Mouse (Mus musculus): ENCODE results near the gene Hadh.

Gene Hadh

GRCm38 (mm10) chr3:131271157-131271556, 744 bp downstream of the Hadh start:
- DNase-seq (ENCODE audit: low read depth) = peak; percentile 88

DNA sequence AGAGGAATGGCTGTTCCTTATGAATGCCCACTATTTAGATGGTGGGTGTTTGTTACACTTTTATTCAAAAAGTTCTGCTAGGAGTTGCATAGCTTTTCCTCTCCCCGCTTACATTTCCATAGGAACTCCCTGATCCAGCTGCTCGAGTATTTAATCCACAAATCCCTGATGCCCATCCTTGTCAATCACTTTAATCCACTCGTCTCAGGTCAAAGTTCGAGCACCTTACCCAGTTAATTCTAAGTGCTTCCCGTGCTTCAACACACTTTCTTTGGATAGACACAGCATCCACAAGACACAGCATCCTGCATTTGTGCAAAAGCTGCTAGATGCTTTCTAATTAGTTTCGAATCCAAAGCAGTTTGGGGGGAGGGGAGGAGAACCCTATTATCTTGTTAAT, 1.5 kb downstream of the Hadh start:
- no peak for DNase-seq (ENCODE audit: low read depth)

DNA sequence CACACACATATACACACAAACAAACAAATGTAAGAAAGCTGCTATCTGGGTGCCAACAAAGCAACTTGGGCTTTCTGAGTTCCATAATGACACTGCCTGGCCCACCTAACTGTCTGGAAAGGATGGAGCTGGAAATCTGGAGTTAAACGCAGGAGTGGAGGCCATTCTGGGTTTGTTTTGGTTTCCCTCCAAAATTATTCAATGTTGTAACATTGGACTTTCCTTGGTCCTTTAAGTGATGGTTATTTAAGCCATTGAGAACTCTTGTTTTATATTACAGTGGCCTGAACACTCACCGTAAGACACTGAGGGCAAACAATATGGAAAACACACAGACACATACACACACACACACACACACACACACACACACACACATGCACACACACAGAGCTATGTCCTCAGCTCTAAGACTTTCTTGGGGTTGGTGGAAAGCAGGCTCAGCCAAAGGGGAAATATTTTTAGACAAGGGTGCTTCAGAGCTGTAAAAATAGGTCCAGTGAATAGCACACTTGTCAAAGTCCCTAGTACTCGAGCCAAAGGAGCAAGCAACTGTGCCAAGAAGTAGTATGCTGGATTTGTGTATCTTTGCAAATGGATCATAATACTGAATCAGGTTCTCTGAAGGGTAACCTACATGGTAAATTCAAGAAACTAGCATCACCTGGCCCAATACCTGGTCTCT, 5.4 kb downstream of the Hadh start:
- no peak for DNase-seq (ENCODE audit: low read depth)

- no peak for DNase-seq (ENCODE audit: low read depth)
These were observed 6.4 kb downstream of the Hadh start for GRCm38 (mm10) chr3:131265516-131265915.

- no peak for DNase-seq (ENCODE audit: low read depth)
These were observed 8.0 kb downstream of the Hadh start for GRCm38 (mm10) chr3:131263766-131264486.

GRCm38 (mm10) chr3:131260418-131260817, 11.5 kb downstream of the Hadh start:
- DNase-seq (ENCODE audit: low read depth) = no peak

- DNase-seq (ENCODE audit: low read depth) = no peak
These were observed 12.4 kb downstream of the Hadh start for GRCm38 (mm10) chr3:131259392-131259965.

DNA sequence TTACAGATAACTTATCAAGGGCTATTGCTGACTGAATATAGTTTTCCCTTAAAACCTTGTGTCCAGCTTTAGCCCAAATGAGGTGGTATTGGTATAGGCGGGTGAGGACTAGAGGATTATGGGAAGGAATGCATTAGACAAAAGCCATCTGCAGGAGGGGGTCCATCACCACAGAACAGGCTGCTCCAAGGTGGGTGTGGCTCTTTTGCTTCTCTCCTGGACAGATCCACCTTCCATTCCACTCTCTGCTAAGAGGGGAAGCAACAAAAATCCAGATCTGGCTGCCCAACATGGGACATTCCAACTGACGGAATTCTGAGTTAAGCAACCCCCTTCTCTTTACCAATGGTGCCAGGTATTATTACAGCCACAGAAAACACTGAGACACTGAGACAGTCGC, 13.0 kb downstream of the Hadh start:
- no peak for DNase-seq (ENCODE audit: low read depth)

- no peak for DNase-seq (ENCODE audit: low read depth)
These were observed 16.4 kb downstream of the Hadh start for GRCm38 (mm10) chr3:131255399-131255981.

DNA sequence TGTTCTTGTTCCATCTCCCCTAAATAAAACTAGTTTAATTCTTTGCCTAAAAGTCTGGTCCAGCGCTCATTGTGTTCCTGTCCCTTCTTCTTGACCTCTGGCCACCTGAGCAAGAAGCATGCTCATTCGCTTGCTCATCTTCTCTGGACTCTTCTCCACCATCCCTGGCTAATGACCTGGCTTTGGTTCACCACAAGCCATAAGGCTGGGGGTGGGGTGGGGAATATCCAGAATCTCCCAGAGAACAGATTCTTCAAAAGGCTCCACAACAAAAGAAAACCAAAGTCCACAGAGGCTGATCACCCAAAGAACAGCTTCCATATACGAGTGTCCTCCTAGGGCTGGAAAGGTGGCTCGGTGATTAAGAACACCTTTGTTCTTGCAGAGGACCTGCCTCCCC, 16.9 kb downstream of the Hadh start:
- no peak for DNase-seq (ENCODE audit: low read depth)

DNA sequence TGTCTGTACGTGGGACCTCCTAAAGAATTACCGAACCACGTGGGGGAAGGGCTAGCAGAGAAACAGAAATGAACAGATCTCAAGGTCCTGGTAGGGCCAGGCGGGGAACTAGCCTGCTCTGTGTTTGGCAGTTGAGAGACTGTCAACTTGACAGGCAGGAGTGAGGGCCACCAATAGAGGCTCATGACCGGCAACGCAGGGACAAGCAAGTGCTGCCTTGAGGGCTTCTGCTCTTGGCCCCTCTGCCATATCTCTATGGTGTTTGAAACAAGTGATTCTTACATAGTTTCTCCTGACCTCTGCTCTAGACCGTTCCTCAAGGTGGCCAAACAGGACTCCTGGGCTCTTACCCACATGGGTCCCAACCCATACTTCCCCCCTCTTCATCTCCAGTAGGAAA, 20.3 kb downstream of the Hadh start:
- DNase-seq (ENCODE audit: low read depth) = no peak

- no peak for DNase-seq (ENCODE audit: low read depth)
These were observed 20.9 kb downstream of the Hadh start for GRCm38 (mm10) chr3:131250978-131251377.

DNA sequence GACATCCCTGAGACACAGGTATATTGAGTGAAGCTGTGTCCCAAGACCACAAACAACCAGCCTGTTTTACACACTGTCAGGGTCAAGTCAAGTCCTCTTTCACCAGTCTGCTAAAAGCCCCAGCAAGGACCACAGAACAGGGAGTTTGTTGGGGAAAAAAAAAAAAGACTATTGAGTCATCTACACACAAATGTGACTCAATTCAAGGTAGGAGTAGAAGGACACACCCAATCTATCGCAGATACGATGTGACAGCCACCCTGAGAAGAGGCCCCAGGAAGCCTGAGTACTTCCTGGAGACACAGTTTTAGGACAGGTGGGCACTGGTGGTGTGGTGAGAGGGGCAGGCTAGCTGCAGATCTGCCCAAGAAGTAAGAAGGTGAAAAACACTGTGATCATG, 21.6 kb downstream of the Hadh start:
- DNase-seq (ENCODE audit: low read depth) = peak; percentile 36

GRCm38 (mm10) chr3:131248444-131248843, 23.5 kb downstream of the Hadh start:
- no peak for DNase-seq (ENCODE audit: low read depth)

DNA sequence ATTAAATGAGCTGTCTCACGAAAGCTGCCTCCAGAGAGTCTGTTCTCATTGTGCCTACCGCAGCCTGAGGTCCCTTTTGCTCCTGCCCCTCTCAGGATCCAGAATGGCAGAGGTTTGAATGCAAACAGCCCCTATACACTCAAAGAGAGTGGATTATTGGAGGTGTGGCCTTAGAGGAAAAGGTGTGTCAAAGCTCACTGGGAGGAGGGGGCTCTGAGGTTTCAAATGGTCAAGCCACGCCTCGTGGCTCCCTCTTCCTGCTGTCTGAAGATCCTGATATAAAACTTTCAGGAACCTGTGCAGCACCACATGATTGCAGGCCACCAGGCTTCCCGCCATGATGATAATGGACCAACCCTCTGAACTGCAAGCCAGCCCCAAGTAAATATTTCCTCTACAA, 24.1 kb downstream of the Hadh start:
- peak; percentile 20 for DNase-seq (ENCODE audit: low read depth)

GRCm38 (mm10) chr3:131247447-131247846, 24.5 kb downstream of the Hadh start:
- DNase-seq (ENCODE audit: low read depth) = no peak

DNA sequence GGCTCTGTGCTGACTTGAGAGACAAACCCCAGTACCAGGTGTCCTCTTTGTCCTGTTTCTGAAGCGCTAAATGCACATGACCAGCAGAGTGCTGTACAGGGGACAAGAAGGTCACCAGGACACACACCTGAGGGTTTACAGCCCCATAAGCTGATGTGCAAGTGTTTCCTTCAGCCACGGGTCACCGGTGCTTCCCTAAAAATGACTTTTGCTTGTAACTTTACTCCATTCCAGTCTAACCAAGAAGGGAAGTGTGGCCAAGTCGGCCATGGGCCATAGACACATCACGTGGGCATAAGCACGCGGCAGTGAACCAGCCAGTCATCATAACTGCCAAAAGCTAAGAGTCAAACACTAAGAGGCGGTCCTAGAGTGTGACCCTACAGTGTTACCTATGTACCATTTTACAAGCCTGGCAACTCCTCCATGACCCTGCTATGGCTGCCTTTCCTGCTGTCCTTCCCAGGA, 25.3 kb downstream of the Hadh start:
- no peak for DNase-seq (ENCODE audit: low read depth)

GRCm38 (mm10) chr3:131245766-131246578, 25.9 kb downstream of the Hadh start:
- peak; percentile 67 for DNase-seq (ENCODE audit: low read depth)

DNA sequence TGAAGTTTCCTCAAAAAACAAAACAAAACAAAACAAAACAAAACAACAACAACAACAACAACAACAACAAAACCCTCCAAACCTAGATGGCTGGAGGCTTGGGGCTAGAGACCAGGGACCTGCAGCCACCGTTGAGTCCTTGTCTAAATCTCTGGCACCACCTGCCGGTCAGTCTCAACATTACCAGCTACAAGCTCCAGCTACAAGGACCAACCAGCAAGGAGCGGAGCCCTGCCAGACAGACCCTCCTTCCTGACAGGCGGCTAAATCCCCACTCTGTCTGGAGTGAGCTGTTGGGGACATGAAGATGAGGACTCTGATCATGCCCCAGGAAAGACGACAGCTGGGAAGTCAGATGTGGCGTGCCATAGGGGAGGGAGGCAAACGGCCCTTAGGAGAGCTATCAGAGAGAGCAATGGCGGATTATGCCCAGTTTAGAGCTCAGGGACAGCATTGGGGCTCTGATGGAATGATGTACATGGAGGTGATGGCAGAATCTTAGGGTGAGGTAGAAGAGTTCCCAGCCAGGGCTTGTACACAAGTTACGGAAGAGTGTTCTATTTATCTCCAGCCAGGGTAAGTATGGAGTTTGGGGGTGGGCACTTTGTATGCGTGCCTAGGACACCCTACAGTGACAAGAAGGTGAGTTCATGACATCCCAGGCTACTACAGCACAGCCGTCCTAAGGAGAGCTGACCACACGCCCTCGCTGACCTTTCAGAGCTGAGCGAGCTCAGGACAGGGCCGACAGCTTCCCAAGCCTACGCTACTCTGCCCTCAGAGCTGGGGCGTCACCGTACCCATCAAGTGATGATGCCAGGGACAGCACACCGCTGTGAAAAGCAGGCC, 33.9 kb downstream of the Hadh start:
- peak; percentile 70 for DNase-seq (ENCODE audit: low read depth)

DNA sequence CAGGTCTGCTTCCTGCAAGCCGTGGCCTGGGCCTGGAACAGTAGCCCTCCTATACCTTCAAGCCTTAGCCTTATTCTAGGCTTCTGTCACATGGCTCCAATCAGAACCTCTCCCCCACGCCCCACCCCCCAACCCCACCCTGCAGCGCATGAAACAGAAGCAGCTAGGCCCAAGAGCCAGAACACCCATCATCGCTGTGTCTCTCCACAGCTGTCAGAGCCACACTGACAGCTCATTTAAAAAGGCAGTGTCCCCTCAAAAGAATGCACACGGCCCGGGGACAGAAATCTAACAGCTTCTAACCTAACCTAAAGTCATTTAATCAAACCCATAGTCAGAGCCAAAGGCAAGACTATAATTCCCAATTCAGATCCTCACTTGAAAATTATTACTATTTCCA, 34.8 kb downstream of the Hadh start:
- DNase-seq (ENCODE audit: low read depth) = no peak

DNA sequence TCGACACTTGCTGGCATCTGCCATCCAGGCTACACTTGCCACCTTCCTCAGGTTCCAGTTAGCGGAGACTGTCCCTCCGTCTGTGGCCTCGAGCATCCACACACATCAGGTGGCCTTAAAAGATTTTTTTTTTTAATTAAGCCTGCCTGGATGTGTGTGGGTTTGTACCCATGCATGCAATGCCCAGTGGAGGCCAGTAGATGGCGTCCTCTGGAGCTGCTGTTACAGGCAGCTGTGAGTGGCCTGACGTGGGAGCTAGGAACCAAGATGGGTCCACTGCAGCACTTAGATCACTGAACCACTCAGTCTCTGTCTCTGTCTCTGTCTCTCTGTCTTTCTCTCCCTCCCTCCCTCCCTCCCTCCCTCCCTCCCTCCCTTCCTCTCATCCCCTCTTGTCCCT, 43.8 kb downstream of the Hadh start:
- peak; percentile 21 for DNase-seq (ENCODE audit: low read depth)

Measured in 416B (cell line).